Mouse (Mus musculus): ENCODE results near the gene Rftn1. TPM values are rescaled to one million over a fixed set of nuclear protein-coding genes. Genes with fewer than 3 reads are reported as not detected.

The Rftn1 gene
- polyA plus RNA-seq, 1 experiment: 2.8 TPM

GRCm38 (mm10) chr17:50068681-50069138 lies 121.8 kb downstream of the Rftn1 start:
- TF ChIP-seq CTCF (IDR thresholded peaks at IDR 0.05; ENCODE audit: control insufficient read depth, insufficient read depth, insufficient replicate concordance, low read depth, low read length) (no peak), POLR2A (IDR thresholded peaks at IDR 0.05; ENCODE audit: control insufficient read depth, low read depth, low read length) (no peak)
- H3K27ac ChIP-seq (ENCODE audit: control insufficient read depth, insufficient read depth, low read depth, low read length): no peak overlapping the region
- no peaks in the 10 kb centered on the region for H3K36me3 ChIP-seq (ENCODE audit: control insufficient read depth, insufficient read depth, low read length)
- no peaks in the 10 kb centered on the region for H3K27me3 ChIP-seq (ENCODE audit: control insufficient read depth, insufficient read depth, low read length)
- H3K4me1 ChIP-seq (ENCODE audit: control insufficient read depth, insufficient read depth, low read length): no peaks in the 10 kb centered on the region
- H3K4me3 ChIP-seq (ENCODE audit: control insufficient read depth, low read depth, low read length): no peak overlapping the region

DNA sequence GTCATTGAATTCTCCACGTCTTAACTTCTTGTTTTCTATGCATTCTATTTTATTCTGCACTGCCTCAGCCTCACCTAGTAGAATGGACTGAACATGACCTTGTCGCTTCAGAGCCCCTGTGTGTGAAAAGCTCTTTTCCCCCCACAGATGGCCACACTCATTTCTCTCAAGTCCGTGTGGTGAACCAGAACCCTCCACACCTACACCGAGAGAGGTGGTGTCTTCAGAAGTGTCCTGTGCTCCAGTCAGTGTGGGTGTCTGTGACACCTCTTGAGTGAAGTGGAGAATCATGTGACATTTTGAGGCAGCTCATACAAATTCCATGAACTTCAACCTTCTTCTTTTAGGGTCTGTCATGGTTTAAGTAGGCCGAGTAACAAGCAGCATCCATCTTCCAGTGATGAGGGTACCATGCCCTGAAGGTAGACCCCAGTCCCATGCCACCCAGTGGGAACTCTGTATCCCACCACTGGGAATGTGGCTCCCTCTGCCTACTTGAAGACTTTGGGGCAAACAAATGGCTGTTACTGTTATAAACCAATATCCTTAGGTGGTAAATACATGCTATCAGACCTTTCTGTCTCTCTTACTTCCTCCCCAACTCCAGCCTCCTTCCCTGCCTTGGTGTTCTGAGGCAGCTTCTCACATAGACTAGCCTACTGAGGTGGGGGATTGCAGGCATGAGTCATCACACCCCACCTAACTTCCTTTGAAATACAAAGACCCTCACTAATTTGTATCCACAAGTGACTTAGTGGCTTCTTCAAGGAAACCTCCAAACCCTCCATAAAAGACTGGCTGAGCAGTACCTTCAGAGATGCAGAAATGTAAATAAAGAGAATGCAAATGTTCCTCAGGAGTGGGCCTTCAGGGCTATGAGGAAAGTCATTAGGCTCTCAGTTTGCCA lies 122.4 kb downstream of the Rftn1 start:
- Histone ChIP-seq H3K27ac (ENCODE audit: control insufficient read depth, insufficient read depth, low read depth, low read length) (no peak overlapping the region), H3K4me3 (ENCODE audit: control insufficient read depth, low read depth, low read length) (no peak overlapping the region), H3K27me3 (ENCODE audit: control insufficient read depth, insufficient read depth, low read length) (no peaks in the 10 kb centered on the region), H3K4me1 (ENCODE audit: control insufficient read depth, insufficient read depth, low read length) (no peaks in the 10 kb centered on the region), H3K36me3 (ENCODE audit: control insufficient read depth, insufficient read depth, low read length) (no peaks in the 10 kb centered on the region)
- no peak for TF ChIP-seq POLR2A (IDR thresholded peaks at IDR 0.05; ENCODE audit: control insufficient read depth, low read depth, low read length)
- TF ChIP-seq CTCF (IDR thresholded peaks at IDR 0.05; ENCODE audit: control insufficient read depth, insufficient read depth, insufficient replicate concordance, low read depth, low read length): no peak

GRCm38 (mm10) chr17:50066822-50067713 lies 123.4 kb downstream of the Rftn1 start:
- no peaks in the 10 kb centered on the region for H3K4me1 ChIP-seq (ENCODE audit: control insufficient read depth, insufficient read depth, low read length)

GRCm38 (mm10) chr17:50063832-50064627 lies 126.4 kb downstream of the Rftn1 start:
- no peak overlapping the region for H3K27ac ChIP-seq (ENCODE audit: control insufficient read depth, insufficient read depth, low read depth, low read length)
- no peak for TF ChIP-seq POLR2A (IDR thresholded peaks at IDR 0.05; ENCODE audit: control insufficient read depth, low read depth, low read length)
- no peak for TF ChIP-seq CTCF (IDR thresholded peaks at IDR 0.05; ENCODE audit: control insufficient read depth, insufficient read depth, insufficient replicate concordance, low read depth, low read length)
- no peaks in the 10 kb centered on the region for H3K4me1 ChIP-seq (ENCODE audit: control insufficient read depth, insufficient read depth, low read length)
- H3K36me3 ChIP-seq (ENCODE audit: control insufficient read depth, insufficient read depth, low read length): no peaks in the 10 kb centered on the region
- no peak overlapping the region for H3K4me3 ChIP-seq (ENCODE audit: control insufficient read depth, low read depth, low read length)
- no peaks in the 10 kb centered on the region for H3K27me3 ChIP-seq (ENCODE audit: control insufficient read depth, insufficient read depth, low read length)

More at GRCm38 (mm10) chr17:50066822-50067713, 123.4 kb downstream of the Rftn1 start:
- Histone ChIP-seq H3K27me3 (ENCODE audit: control insufficient read depth, insufficient read depth, low read length) (no peaks in the 10 kb centered on the region), H3K4me3 (ENCODE audit: control insufficient read depth, low read depth, low read length) (no peak overlapping the region), H3K36me3 (ENCODE audit: control insufficient read depth, insufficient read depth, low read length) (no peaks in the 10 kb centered on the region), H3K27ac (ENCODE audit: control insufficient read depth, insufficient read depth, low read depth, low read length) (no peak overlapping the region)
- TF ChIP-seq CTCF (IDR thresholded peaks at IDR 0.05; ENCODE audit: control insufficient read depth, insufficient read depth, insufficient replicate concordance, low read depth, low read length): no peak
- TF ChIP-seq POLR2A (IDR thresholded peaks at IDR 0.05; ENCODE audit: control insufficient read depth, low read depth, low read length): no peak

DNA sequence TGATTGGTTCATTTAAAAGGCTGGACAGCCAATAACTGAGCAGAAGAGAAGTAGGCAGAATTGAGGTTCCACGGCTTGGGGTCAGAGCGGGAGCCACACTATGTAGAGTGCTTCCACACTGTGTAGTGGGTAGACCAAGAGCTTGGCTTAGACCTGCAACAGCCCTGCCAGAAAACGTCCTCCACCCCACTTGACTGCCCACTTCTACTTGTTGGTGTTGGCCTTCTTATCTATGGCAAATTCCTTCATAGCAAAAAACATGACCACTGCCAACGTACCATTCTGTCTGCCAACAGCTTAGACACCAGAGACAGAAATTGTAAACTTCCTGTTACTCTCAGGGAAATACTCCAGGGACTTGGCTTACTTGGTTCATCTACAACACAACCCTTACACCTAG lies 127.8 kb downstream of the Rftn1 start:
- Histone ChIP-seq H3K27me3 (ENCODE audit: control insufficient read depth, insufficient read depth, low read length) (no peaks in the 10 kb centered on the region), H3K4me1 (ENCODE audit: control insufficient read depth, insufficient read depth, low read length) (no peaks in the 10 kb centered on the region), H3K36me3 (ENCODE audit: control insufficient read depth, insufficient read depth, low read length) (no peaks in the 10 kb centered on the region), H3K4me3 (ENCODE audit: control insufficient read depth, low read depth, low read length) (no peak overlapping the region), H3K27ac (ENCODE audit: control insufficient read depth, insufficient read depth, low read depth, low read length) (no peak overlapping the region)
- TF ChIP-seq POLR2A (IDR thresholded peaks at IDR 0.05; ENCODE audit: control insufficient read depth, low read depth, low read length) (no peak), CTCF (IDR thresholded peaks at IDR 0.05; ENCODE audit: control insufficient read depth, insufficient read depth, insufficient replicate concordance, low read depth, low read length) (no peak)

GRCm38 (mm10) chr17:50061446-50061845 lies 129.0 kb downstream of the Rftn1 start:
- H3K4me1 ChIP-seq (ENCODE audit: control insufficient read depth, insufficient read depth, low read length): no peaks in the 10 kb centered on the region
- H3K27me3 ChIP-seq (ENCODE audit: control insufficient read depth, insufficient read depth, low read length): no peaks in the 10 kb centered on the region

More at GRCm38 (mm10) chr17:50061446-50061845, 129.0 kb downstream of the Rftn1 start:
- no peaks in the 10 kb centered on the region for H3K36me3 ChIP-seq (ENCODE audit: control insufficient read depth, insufficient read depth, low read length)
- no peak overlapping the region for H3K4me3 ChIP-seq (ENCODE audit: control insufficient read depth, low read depth, low read length)
- TF ChIP-seq POLR2A (IDR thresholded peaks at IDR 0.05; ENCODE audit: control insufficient read depth, low read depth, low read length): no peak
- TF ChIP-seq CTCF (IDR thresholded peaks at IDR 0.05; ENCODE audit: control insufficient read depth, insufficient read depth, insufficient replicate concordance, low read depth, low read length): no peak
- no peak overlapping the region for H3K27ac ChIP-seq (ENCODE audit: control insufficient read depth, insufficient read depth, low read depth, low read length)
